Mouse (Mus musculus) heart, embryonic 14.5 days (tissue): ENCODE measurements at regions not wholly inside any gene's neighbourhood (a gene's known extent, or its start where the extent isn't known, plus 50 kb on each side); places are given as distances from the start of the nearest gene placed in this dataset.

Experiments used
- ATAC-seq: fragments of 200-750 bp; cut with Nextera tagmentation; 2 replicates; pipeline ENCODE4 v1.8.0; 2017; ENCODE audit warnings: low read depth, moderate TSS enrichment; ENCODE audit not compliant: insufficient number of reproducible peaks, insufficient read depth, low FRiP score
- H3K27ac ChIP-seq, 2 experiments: fragments of 200-500 bp in 1 of 2; fragments of 300-500 bp in 1 of 2; sonication (generic) in 1 of 2; replicated peaks in 1 of 2; 2 replicates each; pipeline ENCODE4 v1.5.1; 2012 to 2014; ENCODE audit warnings: low read depth in 2 of 2, low read length in 2 of 2, control low read depth in 1 of 2, mild to moderate bottlenecking in 1 of 2, mixed read lengths in 1 of 2; ENCODE audit not compliant: control insufficient read depth in 1 of 2, insufficient read depth in 1 of 2
- H3K27me3 ChIP-seq: fragments of 300-500 bp; sonication (generic); 2 replicates; pipeline ENCODE4 v1.6.1; 2014; ENCODE audit warnings: mild to moderate bottlenecking, low read length, control low read depth; ENCODE audit not compliant: control insufficient read depth, insufficient read depth
- H3K36me3 ChIP-seq: fragments of 300-500 bp; sonication (generic); 2 replicates; pipeline ENCODE4 v1.6.1; 2014; ENCODE audit warnings: mild to moderate bottlenecking, control low read depth, low read length, mixed read lengths; ENCODE audit not compliant: control insufficient read depth, insufficient read depth
- H3K4me1 ChIP-seq, 2 experiments: fragments of 200-500 bp in 1 of 2; fragments of 300-500 bp in 1 of 2; sonication (generic) in 1 of 2; 2 replicates each; pipeline ENCODE4 v1.6.1; 2012 to 2014; ENCODE audit warnings: low read length in 2 of 2, control low read depth in 1 of 2, mixed read lengths in 1 of 2; ENCODE audit not compliant: control insufficient read depth in 2 of 2, insufficient read depth in 2 of 2
- H3K4me2 ChIP-seq: fragments of 300-500 bp; sonication (generic); 2 replicates; pipeline ENCODE4 v1.6.1; 2014; ENCODE audit warnings: mild to moderate bottlenecking, low read length
- H3K4me3 ChIP-seq, 2 experiments: fragments of 200-500 bp in 1 of 2; fragments of 300-500 bp in 1 of 2; sonication (generic) in 1 of 2; 2 replicates each; pipeline ENCODE4 v1.5.1; 2012 to 2014; ENCODE audit warnings: low read length in 2 of 2, mild to moderate bottlenecking in 2 of 2, control low read depth in 1 of 2, low read depth in 1 of 2, moderate library complexity in 1 of 2; ENCODE audit not compliant: control insufficient read depth in 1 of 2, insufficient read depth in 1 of 2
- H3K9ac ChIP-seq: fragments of 300-500 bp; sonication (generic); 2 replicates; pipeline ENCODE4 v1.6.1; 2014; ENCODE audit warnings: mild to moderate bottlenecking, low read length
- H3K9me3 ChIP-seq: fragments of 300-500 bp; sonication (generic); 2 replicates; pipeline ENCODE4 v1.6.1; 2016; ENCODE audit warnings: low read length, control low read depth; ENCODE audit not compliant: control insufficient read depth
- WGBS: fragments of 180-500 bp; shearing (Covaris S2); extraction: QIAGEN DNeasy Blood & Tissue Kit; methylation state at CpG from one replicate; pipeline ENCODE4 v1.1.7; 2014; 5-methylcytosine and 5-hydroxymethylcytosine counted together

DNA sequence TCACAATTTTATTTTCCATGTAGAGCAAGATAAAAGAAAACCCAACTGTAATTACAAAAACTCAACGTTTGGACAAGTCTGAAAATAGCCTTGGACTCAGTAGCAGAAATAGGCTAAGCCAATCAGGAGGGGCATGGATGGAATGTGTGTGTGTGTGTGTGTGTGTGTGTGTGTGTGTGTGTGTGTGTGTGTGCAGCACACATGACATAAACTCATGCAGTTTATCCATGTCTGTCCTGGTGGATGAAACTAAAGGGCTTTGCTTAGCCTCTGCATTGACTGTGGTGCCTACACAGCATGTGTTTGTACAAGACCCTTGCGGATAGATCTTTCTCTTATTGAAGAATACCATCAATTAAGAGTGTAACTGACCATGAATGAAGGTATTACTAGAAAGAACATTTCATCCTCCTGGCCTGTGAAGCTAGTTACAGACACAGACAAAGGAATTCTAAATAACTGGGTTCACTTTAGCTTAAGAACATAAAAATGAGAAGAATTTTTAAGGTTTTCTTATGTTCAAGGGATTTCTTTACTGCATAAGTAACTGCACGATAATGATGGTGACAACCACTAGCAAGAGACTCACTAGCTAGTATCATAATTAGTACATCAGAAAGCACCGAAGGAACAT lies 361.5 kb downstream of the Tmem182 start:
- H3K9me3 ChIP-seq, result no peaks in the 10 kb centered on the region

DNA sequence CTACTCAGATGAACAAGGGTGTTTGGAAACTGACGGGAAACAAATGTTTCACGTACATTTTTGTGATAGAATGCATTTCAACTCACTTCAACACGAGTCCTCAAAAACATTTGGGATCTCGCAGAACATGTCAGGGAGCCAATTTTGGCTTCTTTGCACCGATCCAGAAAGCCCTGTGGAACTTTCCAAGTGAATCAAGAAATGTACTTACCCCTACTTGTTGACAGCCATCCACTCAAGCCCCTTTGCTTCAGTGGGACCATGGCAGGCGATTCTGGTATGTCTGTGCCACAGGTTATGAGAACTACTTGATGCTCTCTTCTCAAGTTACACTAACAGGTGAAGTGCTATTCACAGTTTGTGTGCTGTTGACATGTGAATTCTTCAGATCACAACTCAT lies 381.6 kb downstream of the Tmem182 start:
- Histone ChIP-seq H3K9ac (no peak overlapping the region), H3K9me3 (no peaks in the 10 kb centered on the region), H3K4me2 (no peak overlapping the region), H3K4me3 (no peak overlapping the region), H3K27ac (no peak overlapping the region), H3K27me3 (no peaks in the 10 kb centered on the region), H3K36me3 (no peaks in the 10 kb centered on the region), H3K4me1 (no peaks in the 10 kb centered on the region)
- 55% methylated on average over 6 of the region's 6 CpGs for WGBS
- no peak for ATAC-seq

More for the DNA sequence above, 361.5 kb downstream of the Tmem182 start:
- Histone ChIP-seq H3K4me1 (no peaks in the 10 kb centered on the region), H3K4me2 (no peak overlapping the region), H3K9ac (no peak overlapping the region), H3K27me3 (no peaks in the 10 kb centered on the region), H3K27ac (no peak overlapping the region), H3K4me3 (no peak overlapping the region), H3K36me3 (no peaks in the 10 kb centered on the region)
- no peak for ATAC-seq
- WGBS, result 64% methylated on average over 4 of the region's 4 CpGs

DNA sequence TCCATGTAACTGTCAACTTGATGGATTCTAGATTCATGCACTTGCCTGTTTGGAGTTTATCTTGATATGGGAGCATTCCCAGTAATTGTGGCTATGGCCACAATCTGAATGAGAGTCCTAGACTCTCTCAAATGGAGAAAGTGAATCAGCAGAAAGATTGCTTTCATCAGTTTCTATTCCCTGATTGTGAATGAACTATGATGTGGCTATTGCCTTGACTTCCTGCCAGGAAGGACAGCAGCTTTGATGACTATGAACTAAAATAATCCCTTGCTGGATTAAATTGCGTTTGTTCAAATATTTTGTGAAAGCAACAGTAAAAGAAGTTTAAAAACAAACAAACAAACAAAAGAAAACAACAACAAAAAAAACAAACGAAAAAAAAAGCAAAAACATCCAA lies 407.5 kb downstream of the Tmem182 start:
- no peaks in the 10 kb centered on the region for H3K4me1 ChIP-seq
- no peaks in the 10 kb centered on the region for H3K27me3 ChIP-seq
- H3K27ac ChIP-seq, result no peak overlapping the region
- H3K36me3 ChIP-seq, result no peaks in the 10 kb centered on the region
- ATAC-seq, result no peak
- no peak overlapping the region for H3K4me3 ChIP-seq
- H3K9ac ChIP-seq, result no peak overlapping the region
- H3K4me2 ChIP-seq, result no peak overlapping the region
- H3K9me3 ChIP-seq, result no peaks in the 10 kb centered on the region
- 59% methylated on average over 2 of the region's 2 CpGs for WGBS

DNA sequence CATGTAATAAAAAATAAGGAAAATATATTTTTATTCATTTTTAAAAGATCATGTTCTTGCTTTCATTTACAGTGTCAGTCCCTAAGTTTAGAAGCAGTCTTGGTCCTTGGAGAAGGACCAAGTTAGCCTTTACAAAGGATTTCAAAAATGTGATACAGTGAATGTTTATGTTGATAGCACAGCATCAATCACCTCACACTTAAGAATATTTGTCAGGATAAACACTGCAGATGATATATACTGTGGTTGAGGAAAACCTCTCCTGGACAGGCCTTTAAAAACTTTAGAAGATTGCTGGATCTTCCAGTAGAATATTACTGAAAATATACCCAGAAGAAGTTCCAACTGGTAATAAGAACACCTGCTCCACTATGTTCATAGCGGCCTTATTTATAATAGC lies 420.4 kb downstream of the Tmem182 start:
- Histone ChIP-seq H3K27me3 (no peaks in the 10 kb centered on the region), H3K27ac (no peak overlapping the region), H3K4me2 (no peak overlapping the region), H3K4me1 (no peaks in the 10 kb centered on the region), H3K9me3 (no peaks in the 10 kb centered on the region), H3K36me3 (no peaks in the 10 kb centered on the region), H3K9ac (no peak overlapping the region), H3K4me3 (no peak overlapping the region)
- WGBS, result 79% methylated on average over 1 of the region's 1 CpGs
- ATAC-seq, result no peak

DNA sequence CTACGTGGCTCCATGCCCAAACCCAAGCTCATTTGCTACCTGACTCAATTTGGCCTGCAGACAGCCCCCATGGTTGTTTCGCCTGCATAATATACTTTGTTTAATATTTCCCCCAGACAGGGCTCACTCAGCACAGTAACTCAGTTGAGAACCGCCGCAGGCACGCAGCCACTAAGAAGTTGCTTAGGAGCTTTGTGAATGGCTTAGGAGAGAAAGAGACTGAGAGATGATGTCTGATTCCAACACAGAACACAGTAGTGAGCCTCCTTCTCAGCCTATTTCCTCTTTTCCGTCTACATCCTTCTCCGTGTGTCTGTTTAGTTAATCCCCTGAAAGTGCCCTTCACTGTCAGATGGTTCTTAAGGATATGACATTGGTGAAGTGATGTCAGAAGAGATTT lies 429.9 kb downstream of the Tmem182 start:
- Histone ChIP-seq H3K9ac (no peak overlapping the region), H3K4me1 (no peaks in the 10 kb centered on the region), H3K27me3 (no peaks in the 10 kb centered on the region), H3K27ac (no peak overlapping the region), H3K36me3 (no peaks in the 10 kb centered on the region), H3K4me3 (no peak overlapping the region), H3K9me3 (no peaks in the 10 kb centered on the region), H3K4me2 (no peak overlapping the region)
- 82% methylated on average over 7 of the region's 7 CpGs for WGBS
- no peak for ATAC-seq

DNA sequence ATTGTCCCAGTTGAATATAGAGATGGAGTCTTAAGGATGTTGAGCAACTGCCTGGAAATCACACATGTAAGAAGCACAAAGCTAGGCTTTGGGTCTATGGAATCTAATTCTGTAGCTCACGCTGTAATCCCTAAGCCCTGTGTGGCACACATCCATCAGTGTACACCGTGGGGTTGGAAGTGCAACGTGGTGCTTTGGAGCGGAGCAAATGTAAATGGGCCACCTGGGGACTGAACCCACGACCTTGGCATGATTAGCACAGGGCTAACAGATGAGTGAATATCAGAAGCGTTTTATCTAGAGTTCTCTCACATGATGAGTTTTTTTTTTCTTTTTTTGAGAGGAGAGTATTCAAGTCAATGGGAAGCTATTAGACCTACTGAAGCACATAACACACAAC lies 437.6 kb downstream of the Tmem182 start:
- H3K27ac ChIP-seq, result no peak overlapping the region
- no peaks in the 10 kb centered on the region for H3K4me1 ChIP-seq
- H3K9me3 ChIP-seq, result no peaks in the 10 kb centered on the region
- 81% methylated on average over 6 of the region's 6 CpGs for WGBS
- H3K9ac ChIP-seq, result no peak overlapping the region
- H3K27me3 ChIP-seq, result no peaks in the 10 kb centered on the region
- no peak overlapping the region for H3K4me3 ChIP-seq
- H3K4me2 ChIP-seq, result no peak overlapping the region
- no peak for ATAC-seq
- no peaks in the 10 kb centered on the region for H3K36me3 ChIP-seq

DNA sequence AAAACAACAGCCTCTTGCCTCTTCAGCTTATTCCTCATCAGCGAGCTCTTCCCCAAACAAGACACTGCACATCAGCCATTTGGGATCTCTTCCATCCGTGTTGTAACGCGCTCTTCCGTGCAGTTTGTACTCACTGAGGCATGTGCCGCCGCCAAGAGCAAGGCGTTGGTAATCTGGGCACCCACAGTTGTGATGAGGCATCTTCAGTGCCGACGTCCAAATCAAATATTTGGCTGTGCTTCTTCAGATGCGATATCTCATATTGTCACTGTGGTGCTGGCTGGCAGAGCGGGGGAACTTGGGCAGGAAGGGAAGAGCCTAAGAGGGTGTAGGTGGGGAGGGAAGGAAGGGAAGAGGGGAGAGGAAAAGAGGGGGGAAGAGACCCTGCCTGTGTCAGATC lies 439.2 kb downstream of the Tmem182 start:
- H3K36me3 ChIP-seq, result no peaks in the 10 kb centered on the region
- H3K9me3 ChIP-seq, result no peaks in the 10 kb centered on the region
- H3K9ac ChIP-seq, result no peak overlapping the region
- no peak overlapping the region for H3K27ac ChIP-seq
- 95% methylated on average over 12 of the region's 12 CpGs for WGBS
- no peak overlapping the region for H3K4me2 ChIP-seq
- H3K4me1 ChIP-seq, result no peaks in the 10 kb centered on the region
- no peak overlapping the region for H3K4me3 ChIP-seq
- no peaks in the 10 kb centered on the region for H3K27me3 ChIP-seq
- no peak for ATAC-seq

DNA sequence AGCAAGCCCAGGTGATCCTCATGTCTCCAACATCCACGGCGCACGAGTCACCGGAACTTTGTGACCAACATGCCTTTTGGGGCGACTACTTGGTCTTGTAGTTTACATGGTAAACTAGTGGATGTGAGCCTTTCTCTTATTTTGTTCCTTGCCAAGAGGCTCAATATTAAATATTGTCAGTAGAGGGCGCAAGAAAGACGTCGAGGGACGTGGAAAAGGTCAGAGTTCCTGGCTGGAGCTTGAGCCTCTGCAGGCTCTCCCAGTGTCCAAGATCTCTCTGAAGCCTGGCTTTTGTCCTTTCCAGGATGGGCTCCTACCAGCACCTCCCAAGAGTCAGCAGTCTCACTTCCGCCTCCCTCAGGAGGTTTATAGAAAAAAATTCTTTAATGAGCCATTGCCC lies 458.8 kb downstream of the Tmem182 start:
- Histone ChIP-seq H3K36me3 (no peaks in the 10 kb centered on the region), H3K4me2 (no peak overlapping the region), H3K9me3 (no peaks in the 10 kb centered on the region), H3K4me3 (no peak overlapping the region), H3K27me3 (no peaks in the 10 kb centered on the region), H3K4me1 (no peaks in the 10 kb centered on the region), H3K27ac (no peak overlapping the region), H3K9ac (no peak overlapping the region)
- WGBS, result 33% methylated on average over 10 of the region's 10 CpGs
- no peak for ATAC-seq
